Mouse (Mus musculus): ENCODE results near the gene Acsf3. TPM values are rescaled to one million over a fixed set of nuclear protein-coding genes. Genes with fewer than 3 reads are reported as not detected.

Acsf3 gene
- 1 to 10 TPM; 4.6 to 9.7 TPM for polyA plus RNA-seq (2012; fragmentation: generic; extraction: Trizol)

GRCm38 (mm10) chr8:122775285-122776155, at the start of gene Acsf3:
TSS of gene Acsf3 (plus strand) at chr8:122775486.

GRCm38 (mm10) chr8:122847829-122848561, 72.7 kb downstream of the Acsf3 start, which contains the start of gene Cdh15:
TSS of gene Cdh15 (plus strand) at chr8:122847966.

Other genes with a start within 250 kb of the Acsf3 start
- gene Piezo1, start 224.2 kb upstream of the Acsf3 start, polyA plus RNA-seq (2012; fragmentation: generic; extraction: Trizol): 10 to 100 TPM; 66.5 to 76.0 TPM
- 10 to 100 TPM; 15.3 to 56.8 TPM for gene Cdt1, start 207.5 kb upstream of the Acsf3 start, polyA plus RNA-seq (2012; fragmentation: generic; extraction: Trizol)
- 100 to 1,000 TPM; 310 to 859 TPM for gene Aprt, start 198.6 kb upstream of the Acsf3 start, polyA plus RNA-seq (2012; fragmentation: generic; extraction: Trizol)
- gene Galns, start 164.0 kb upstream of the Acsf3 start, polyA plus RNA-seq (2012; fragmentation: generic; extraction: Trizol): 10 to 100 TPM in 1 of 2 experiments, 1 to 10 TPM in 1; 8.6 to 14.7 TPM
- 10 to 100 TPM; 86.1 to 87.4 TPM for gene Trappc2l, start 163.8 kb upstream of the Acsf3 start, polyA plus RNA-seq (2012; fragmentation: generic; extraction: Trizol)
- not detected for gene Pabpn1l, start 152.7 kb upstream of the Acsf3 start, polyA plus RNA-seq (2012; fragmentation: generic; extraction: Trizol)
- under 1 TPM in 1 of 2 experiments, not detected in 1; 0.02 TPM for gene Cbfa2t3, start 76.4 kb upstream of the Acsf3 start, polyA plus RNA-seq (2012; fragmentation: generic; extraction: Trizol)
- gene Cdh15, start 72.5 kb downstream of the Acsf3 start, polyA plus RNA-seq (2012; fragmentation: generic; extraction: Trizol): under 1 TPM in 1 of 2 experiments, not detected in 1; 0.01 TPM